Mouse (Mus musculus) kidney, postnatal 0 days (tissue): ENCODE measurements around the gene Gstcd. TPM values are rescaled to one million over a fixed set of nuclear protein-coding genes. Genes with fewer than 3 reads are reported as not detected.

Source experiments
- ATAC-seq: fragments of 200-750 bp; cut with Nextera tagmentation; replicated peaks from 2 replicates; pipeline ENCODE4 v1.8.0; 2017; ENCODE audit warnings: low read depth, moderate number of reproducible peaks, moderate TSS enrichment, moderate library complexity; ENCODE audit not compliant: low FRiP score
- DNase-seq: peaks from one replicate; pipeline ENCODE4 v3.0.0-alpha.2; 2016; ENCODE audit warnings: low spot score
- H3K27ac ChIP-seq: fragments of 300-500 bp; sonication (generic); 2 replicates; pipeline ENCODE4 v1.5.1; 2014; ENCODE audit warnings: mild to moderate bottlenecking
- H3K27me3 ChIP-seq: fragments of 300-500 bp; sonication (generic); 2 replicates; pipeline ENCODE4 v1.6.1; 2014; ENCODE audit warnings: low read length, mixed read lengths; ENCODE audit not compliant: insufficient read depth
- H3K36me3 ChIP-seq: fragments of 300-500 bp; sonication (generic); 2 replicates; pipeline ENCODE4 v1.6.1; 2014; ENCODE audit warnings: low read length, mixed read lengths; ENCODE audit not compliant: insufficient read depth
- H3K4me1 ChIP-seq: fragments of 300-500 bp; sonication (generic); replicated peaks from 2 replicates; pipeline ENCODE4 v1.6.1; 2014; ENCODE audit warnings: antibody characterized with exemption, low read length, mixed read lengths; ENCODE audit not compliant: insufficient read depth
- H3K4me2 ChIP-seq: fragments of 300-500 bp; sonication (generic); 2 replicates; pipeline ENCODE4 v1.6.1; 2014; ENCODE audit warnings: mild to moderate bottlenecking, low read length, moderate library complexity, mixed read lengths
- H3K4me3 ChIP-seq: fragments of 300-500 bp; sonication (generic); replicated peaks from 2 replicates; pipeline ENCODE4 v1.5.1; 2014; ENCODE audit warnings: low read depth, low read length
- H3K9ac ChIP-seq: fragments of 300-500 bp; sonication (generic); 2 replicates; pipeline ENCODE4 v1.6.1; 2014; ENCODE audit warnings: low read depth, low read length
- H3K9me3 ChIP-seq: fragments of 300-500 bp; sonication (generic); replicated peaks from 2 replicates; pipeline ENCODE4 v1.6.1; 2016; ENCODE audit warnings: low read length, inconsistent platforms, mixed read lengths
- CTCF ChIP-seq: IDR thresholded peaks from 2 replicates; pipeline ENCODE4 v1.5.1; 2016; ENCODE audit warnings: antibody characterized with exemption, low read depth, mild to moderate bottlenecking, moderate library complexity
- WGBS: fragments of 180-500 bp; shearing (Covaris S2); extraction: QIAGEN DNeasy Blood & Tissue Kit; methylation state at CpG from one replicate; pipeline ENCODE4 v1.1.7; 2014; 5-methylcytosine and 5-hydroxymethylcytosine counted together
- polyA plus RNA-seq: library from polyadenylated mRNA; unstranded; fragments of >200 nt; fragmentation: Nextera tagmentation; extraction: Ambion mirVana; gene quantifications from 2 replicates; pipeline ENCODE4 v1.2.1, GENCODE M21; 2015

Gene Gstcd
- polyA plus RNA-seq, 1 experiment from 2014 or later: 4.5 TPM

- H3K9ac ChIP-seq: no peak overlapping the region
- no peak for ATAC-seq
- H3K36me3 ChIP-seq: peaks cover 24% of the 10 kb centered on the region; the same call in 1 of the 2 replicates
These were observed 16.9 kb upstream of the Gstcd start for GRCm38 (mm10) chr3:133108731-133109130.

DNA sequence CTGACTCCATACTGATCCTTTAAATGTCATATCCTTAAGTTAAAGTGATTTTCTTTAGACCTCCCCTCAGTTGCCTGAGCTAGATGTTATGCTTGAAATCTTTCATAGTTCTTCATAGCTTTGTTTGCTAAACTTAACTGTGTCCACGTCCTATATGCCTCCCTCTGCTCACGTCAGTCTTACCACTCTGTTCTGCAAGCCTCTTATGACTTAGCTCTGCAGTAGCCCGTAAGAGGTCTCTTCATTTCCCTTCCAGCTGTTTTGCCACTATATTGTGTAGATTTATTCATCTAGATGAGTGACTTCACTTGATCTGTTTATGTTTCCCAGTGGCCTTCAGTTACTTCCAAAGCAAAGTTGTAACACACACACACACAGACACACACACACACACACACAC lies 12.6 kb upstream of the Gstcd start:
- no peaks in the 10 kb centered on the region for H3K27me3 ChIP-seq
- peaks cover 39% of the 10 kb centered on the region for H3K36me3 ChIP-seq
- H3K4me1 ChIP-seq: no peaks in the 10 kb centered on the region
- H3K4me2 ChIP-seq: no peak overlapping the region
- WGBS: 91% methylated on average over 3 of the region's 3 CpGs
- H3K9me3 ChIP-seq: no peaks in the 10 kb centered on the region
- no peak for TF ChIP-seq CTCF
- H3K27ac ChIP-seq: no peak overlapping the region
- H3K9ac ChIP-seq: no peak overlapping the region
- no peak overlapping the region for H3K4me3 ChIP-seq
- ATAC-seq: no peak
- no peak for DNase-seq

More at GRCm38 (mm10) chr3:133108731-133109130, 16.9 kb upstream of the Gstcd start:
- Histone ChIP-seq H3K27me3 (no peaks in the 10 kb centered on the region), H3K4me1 (no peaks in the 10 kb centered on the region), H3K27ac (no peak overlapping the region), H3K4me2 (no peak overlapping the region), H3K4me3 (no peak overlapping the region), H3K9me3 (no peaks in the 10 kb centered on the region)
- TF ChIP-seq CTCF: no peak
- no peak for DNase-seq
- 89% methylated on average over 4 of the region's 4 CpGs for WGBS

- ATAC-seq: no peak
- WGBS: 83% methylated on average over 3 of the region's 3 CpGs
- H3K4me2 ChIP-seq: no peak overlapping the region
- H3K36me3 ChIP-seq: peaks cover 34% of the 10 kb centered on the region
- no peak overlapping the region for H3K27ac ChIP-seq
- H3K4me1 ChIP-seq: no peaks in the 10 kb centered on the region
- no peak for DNase-seq
- no peaks in the 10 kb centered on the region for H3K9me3 ChIP-seq
- no peaks in the 10 kb centered on the region for H3K27me3 ChIP-seq
- no peak for TF ChIP-seq CTCF
- no peak overlapping the region for H3K4me3 ChIP-seq
- no peak overlapping the region for H3K9ac ChIP-seq
These were observed 11.9 kb upstream of the Gstcd start for GRCm38 (mm10) chr3:133103768-133104167.

- no peaks in the 10 kb centered on the region for H3K27me3 ChIP-seq
- no peaks in the 10 kb centered on the region; the same call in 1 of the 2 replicates for H3K4me1 ChIP-seq
- H3K36me3 ChIP-seq: peaks cover 26% of the 10 kb centered on the region
- no peak for DNase-seq
- no peak for ATAC-seq
- no peak overlapping the region for H3K27ac ChIP-seq
- H3K4me3 ChIP-seq: no peak overlapping the region
- no peak for TF ChIP-seq CTCF
- no peak overlapping the region for H3K9ac ChIP-seq
- no peak overlapping the region for H3K4me2 ChIP-seq
- 80% methylated on average over 2 of the region's 2 CpGs for WGBS
- H3K9me3 ChIP-seq: no peaks in the 10 kb centered on the region
These were observed 7.1 kb upstream of the Gstcd start for GRCm38 (mm10) chr3:133098909-133099308.

- DNase-seq (no peak), ATAC-seq (no peak)
- no peak for TF ChIP-seq CTCF
- 93% methylated on average over 4 of the region's 4 CpGs for WGBS
- no peaks in the 10 kb centered on the region for H3K27me3 ChIP-seq
- no peak overlapping the region for H3K27ac ChIP-seq
- H3K9ac ChIP-seq: no peak overlapping the region
- peaks cover 24% of the 10 kb centered on the region for H3K36me3 ChIP-seq
- H3K4me1 ChIP-seq: no peaks in the 10 kb centered on the region; the same call in 1 of the 2 replicates
- H3K9me3 ChIP-seq: no peaks in the 10 kb centered on the region
- H3K4me2 ChIP-seq: no peak overlapping the region
- no peak overlapping the region for H3K4me3 ChIP-seq
These were observed 6.5 kb upstream of the Gstcd start for GRCm38 (mm10) chr3:133098336-133098735.

- Histone ChIP-seq H3K27ac (no peak overlapping the region), H3K9ac (no peak overlapping the region), H3K9me3 (no peaks in the 10 kb centered on the region), H3K36me3 (peaks cover 24% of the 10 kb centered on the region), H3K4me2 (no peak overlapping the region), H3K4me1 (no peaks in the 10 kb centered on the region; the same call in 1 of the 2 replicates), H3K27me3 (no peaks in the 10 kb centered on the region), H3K4me3 (no peak overlapping the region)
- DNase-seq (no peak), ATAC-seq (no peak)
- WGBS: 94% methylated on average over 6 of the region's 6 CpGs
- TF ChIP-seq CTCF: no peak
These were observed 6.1 kb upstream of the Gstcd start for GRCm38 (mm10) chr3:133097936-133098335.

GRCm38 (mm10) chr3:133094305-133094704 lies 2.5 kb upstream of the Gstcd start:
- Histone ChIP-seq H3K4me3 (no peak overlapping the region), H3K27me3 (no peaks in the 10 kb centered on the region), H3K4me2 (no peak overlapping the region), H3K27ac (no peak overlapping the region), H3K9ac (no peak overlapping the region), H3K36me3 (peaks cover 10% of the 10 kb centered on the region; the same call in 1 of the 2 replicates), H3K4me1 (peaks cover 5% of the 10 kb centered on the region; the same call in 1 of the 2 replicates), H3K9me3 (no peaks in the 10 kb centered on the region)
- TF ChIP-seq CTCF: no peak
- ATAC-seq (no peak), DNase-seq (no peak)
- WGBS: 27% methylated on average over 1 of the region's 1 CpGs
